Mouse (Mus musculus): ENCODE data around the gene Sigmar1.
A peak's percentile ranks its signal among the peaks of the same experiment; 100 is the strongest.
"Not testable (repeated sequence)": the region's sequence is repeated elsewhere in the genome, so short reads cannot be mapped to it uniquely, and the experiment has no call there.

Gene Sigmar1

GRCm38 (mm10) chr4:41711705-41712375, 44.1 kb downstream of the Sigmar1 start:
- no peak for DNase-seq (ENCODE audit: low spot score in 2 of 2)

GRCm38 (mm10) chr4:41710229-41710628, 45.7 kb downstream of the Sigmar1 start:
- no peak for DNase-seq (ENCODE audit: low spot score in 2 of 2)

GRCm38 (mm10) chr4:41708192-41708745, 47.7 kb downstream of the Sigmar1 start:
- no peak for DNase-seq (ENCODE audit: low spot score in 2 of 2)

GRCm38 (mm10) chr4:41707011-41707535, 48.9 kb downstream of the Sigmar1 start:
- no peak for DNase-seq (ENCODE audit: low spot score in 2 of 2)

- no peak for DNase-seq (ENCODE audit: low spot score in 2 of 2)
These were observed 49.8 kb downstream of the Sigmar1 start for GRCm38 (mm10) chr4:41705922-41706754.

- DNase-seq (ENCODE audit: low spot score in 2 of 2): no peak
These were observed 51.3 kb downstream of the Sigmar1 start for GRCm38 (mm10) chr4:41704651-41705050.

- DNase-seq (ENCODE audit: low spot score in 2 of 2): not testable (repeated sequence)
These were observed 53.7 kb downstream of the Sigmar1 start for GRCm38 (mm10) chr4:41702226-41702625.

- not testable (repeated sequence) for DNase-seq (ENCODE audit: low spot score in 2 of 2)
These were observed 55.7 kb downstream of the Sigmar1 start for GRCm38 (mm10) chr4:41700224-41700623.

- DNase-seq (ENCODE audit: low spot score in 2 of 2): not testable (repeated sequence)
These were observed 56.2 kb downstream of the Sigmar1 start, which contains the start of gene Il11ra1 for GRCm38 (mm10) chr4:41699783-41700182. Il11ra1 (plus strand) TSS chr4:41699989.

GRCm38 (mm10) chr4:41698421-41699016, 57.4 kb downstream of the Sigmar1 start:
- DNase-seq (ENCODE audit: low spot score in 2 of 2): not testable (repeated sequence)

GRCm38 (mm10) chr4:41696930-41697841, 58.8 kb downstream of the Sigmar1 start, which contains the start of gene Cntfr:
Cntfr (minus strand) TSS chr4:41697089.
- peak; percentile 65 to 84 for DNase-seq (ENCODE audit: low spot score in 2 of 2)

GRCm38 (mm10) chr4:41696452-41696851, 59.5 kb downstream of the Sigmar1 start:
- DNase-seq (ENCODE audit: low spot score in 2 of 2): not testable (repeated sequence)

GRCm38 (mm10) chr4:41695800-41696199, 60.2 kb downstream of the Sigmar1 start:
- not testable (repeated sequence) for DNase-seq (ENCODE audit: low spot score in 2 of 2)

GRCm38 (mm10) chr4:41693511-41693910, 62.4 kb downstream of the Sigmar1 start:
- not testable (repeated sequence) for DNase-seq (ENCODE audit: low spot score in 2 of 2)

GRCm38 (mm10) chr4:41690014-41690413, 65.9 kb downstream of the Sigmar1 start:
- not testable (repeated sequence) for DNase-seq (ENCODE audit: low spot score in 2 of 2)

- not testable (repeated sequence) for DNase-seq (ENCODE audit: low spot score in 2 of 2)
These were observed 67.4 kb downstream of the Sigmar1 start for GRCm38 (mm10) chr4:41688562-41688961.
